Mouse (Mus musculus) liver, embryonic 14.5 days (tissue): ENCODE data around the gene Gm20379. TPM values are rescaled to one million over a fixed set of nuclear protein-coding genes. Genes with fewer than 3 reads are reported as not detected.

Experiments used
- ATAC-seq: fragments of 200-750 bp; cut with Nextera tagmentation; 2 replicates; pipeline ENCODE4 v1.8.0; 2017; ENCODE audit warnings: moderate number of reproducible peaks, mild to moderate bottlenecking, moderate library complexity; ENCODE audit not compliant: insufficient read depth
- DNase-seq, 3 experiments: peaks; one replicate each; pipeline ENCODE4 v3.0.0-alpha.2; 2012 to 2013; ENCODE audit warnings: low read depth in 3 of 3, low spot score in 3 of 3
- H3K27ac ChIP-seq: fragments of 300-500 bp; sonication (generic); 2 replicates; pipeline ENCODE4 v1.5.1; 2014; ENCODE audit warnings: moderate library complexity, mild to moderate bottlenecking, control low read depth, inconsistent platforms
- H3K27me3 ChIP-seq: fragments of 300-500 bp; sonication (generic); 2 replicates; pipeline ENCODE4 v1.6.1; 2014; ENCODE audit warnings: mild to moderate bottlenecking, low read length, moderate library complexity; ENCODE audit not compliant: control insufficient read depth, insufficient read depth
- H3K36me3 ChIP-seq: fragments of 300-500 bp; sonication (generic); replicated peaks from 2 replicates; pipeline ENCODE4 v1.6.1; 2014; ENCODE audit warnings: low read depth; ENCODE audit not compliant: control insufficient read depth, insufficient read depth
- H3K4me1 ChIP-seq, 2 experiments: fragments of 200-500 bp in 1 of 2; fragments of 300-500 bp in 1 of 2; sonication (generic) in 1 of 2; replicated peaks; 2 replicates each; pipeline ENCODE4 v1.6.1; 2012 to 2014; ENCODE audit warnings: antibody characterized with exemption in 1 of 2, inconsistent platforms in 1 of 2, low read length in 1 of 2; ENCODE audit not compliant: control insufficient read depth in 2 of 2, insufficient read depth in 2 of 2
- H3K4me2 ChIP-seq: fragments of 300-500 bp; sonication (generic); 2 replicates; pipeline ENCODE4 v1.6.1; 2014; ENCODE audit warnings: low read depth, mild to moderate bottlenecking, control low read depth, moderate library complexity
- H3K4me3 ChIP-seq, 2 experiments: fragments of 200-500 bp in 1 of 2; fragments of 300-500 bp in 1 of 2; sonication (generic) in 1 of 2; 2 replicates each; pipeline ENCODE4 v1.5.1; 2012 to 2014; ENCODE audit warnings: low read depth in 2 of 2, low read length in 2 of 2, mild to moderate bottlenecking in 2 of 2, control low read depth in 1 of 2, inconsistent platforms in 1 of 2, moderate library complexity in 1 of 2; ENCODE audit not compliant: insufficient read depth in 1 of 2
- H3K9ac ChIP-seq: fragments of 300-500 bp; sonication (generic); replicated peaks from 2 replicates; pipeline ENCODE4 v1.6.1; 2014; ENCODE audit warnings: mild to moderate bottlenecking, control low read depth, moderate library complexity
- H3K9me3 ChIP-seq: fragments of 300-500 bp; sonication (generic); 2 replicates; pipeline ENCODE4 v1.6.1; 2016; ENCODE audit warnings: low read length, mixed read lengths; ENCODE audit not compliant: control insufficient read depth
- CTCF ChIP-seq: IDR thresholded peaks from 2 replicates; pipeline ENCODE4 v1.5.1; 2016; ENCODE audit warnings: antibody characterized with exemption, low read depth, control low read depth
- EP300 ChIP-seq: IDR thresholded peaks from 2 replicates; pipeline ENCODE4 v1.6.1; 2016; ENCODE audit warnings: antibody characterized with exemption, low read depth
- WGBS: fragments of 180-500 bp; shearing (Covaris S2); extraction: QIAGEN DNeasy Blood & Tissue Kit; methylation state at CpG from one replicate; pipeline ENCODE4 v1.1.7; 2014; ENCODE audit not compliant: insufficient replicate concordance; 5-methylcytosine and 5-hydroxymethylcytosine counted together
- polyA plus RNA-seq, 2 experiments: library from polyadenylated mRNA; depleted of rRNA in 1 of 2; stranded (reverse) in 1 of 2; unstranded in 1 of 2; fragments of >200 nt; fragmentation: Nextera tagmentation in 1 of 2; extraction: Ambion mirVana in 1 of 2; gene quantifications; 2 replicates each; pipeline versions ENCODE4 v1.2.1 to v1.2.3; 2012 to 2014

Gene Gm20379
- polyA plus RNA-seq (2012; rRNA removed) = not detected in 2 replicates
- 0.15 and 0.19 TPM in 2 replicates for polyA plus RNA-seq (2014; fragmentation: Nextera tagmentation; extraction: Ambion mirVana)

DNA sequence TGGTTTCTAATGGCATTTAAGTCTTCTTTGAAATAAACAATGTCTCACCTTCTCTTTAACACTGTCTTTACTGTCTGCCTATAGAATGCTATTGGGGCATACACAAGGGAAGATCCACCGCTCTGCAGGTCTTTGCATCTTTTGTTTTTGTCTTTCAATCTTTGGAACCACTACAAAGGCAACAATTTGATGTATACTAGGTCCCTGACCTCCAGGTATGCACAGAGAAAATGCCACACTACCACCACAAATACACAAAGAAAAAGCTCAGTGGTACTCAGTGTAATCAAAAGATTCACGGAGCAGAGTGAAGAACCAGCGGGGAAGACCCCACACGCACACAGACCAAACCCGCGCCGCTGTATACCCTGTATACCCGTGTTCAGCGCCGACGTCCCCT, at the start of gene Gm20379:
Gene Gm20379 (plus strand): TSS at position 301 of the 400 bp plus-strand sequence.
- ATAC-seq (no peak), DNase-seq (no peak)
- 89% methylated on average over 11 of the region's 11 CpGs for WGBS
- H3K27ac ChIP-seq = no peak within 1 kb of the TSS
- no peaks in the 10 kb centered on the region for H3K4me1 ChIP-seq
- H3K4me2 ChIP-seq = no peak within 1 kb of the TSS
- no peaks in the 10 kb centered on the region for H3K27me3 ChIP-seq
- no peaks in the 10 kb centered on the region; the same call in 1 of the 2 replicates for H3K36me3 ChIP-seq
- no peaks in the 10 kb centered on the region for H3K9me3 ChIP-seq
- TF ChIP-seq EP300 = no peak
- no peak for TF ChIP-seq CTCF
- no peak within 1 kb of the TSS for H3K4me3 ChIP-seq
- no peak within 1 kb of the TSS for H3K9ac ChIP-seq

DNA sequence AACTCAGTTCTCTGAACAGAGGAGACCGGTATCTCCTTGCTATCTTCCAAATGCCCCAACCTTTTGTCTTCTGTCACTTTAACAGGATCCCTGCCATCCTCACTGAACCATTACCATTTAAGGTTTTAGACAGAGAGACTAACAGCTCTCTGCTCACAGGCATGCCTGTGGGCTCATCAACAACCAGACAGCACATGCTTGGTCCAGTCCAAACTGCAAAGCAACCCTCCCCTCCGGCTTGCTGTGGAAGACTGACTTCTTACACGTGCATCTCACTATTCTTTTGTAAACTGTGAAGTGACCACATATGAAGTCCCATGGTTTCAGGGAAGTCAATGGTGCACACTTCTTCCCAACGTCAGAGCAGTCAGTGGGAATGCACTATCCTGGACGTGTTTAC, 44.5 kb upstream of the Gm20379 start:
- Histone ChIP-seq H3K27me3 (no peaks in the 10 kb centered on the region), H3K4me2 (no peak overlapping the region), H3K4me1 (no peaks in the 10 kb centered on the region), H3K9me3 (no peaks in the 10 kb centered on the region), H3K4me3 (no peak overlapping the region), H3K27ac (no peak overlapping the region), H3K9ac (no peak overlapping the region), H3K36me3 (no peaks in the 10 kb centered on the region)
- TF ChIP-seq EP300 = no peak
- no peak for DNase-seq
- no peak for ATAC-seq
- 71% methylated on average over 5 of the region's 5 CpGs for WGBS

DNA sequence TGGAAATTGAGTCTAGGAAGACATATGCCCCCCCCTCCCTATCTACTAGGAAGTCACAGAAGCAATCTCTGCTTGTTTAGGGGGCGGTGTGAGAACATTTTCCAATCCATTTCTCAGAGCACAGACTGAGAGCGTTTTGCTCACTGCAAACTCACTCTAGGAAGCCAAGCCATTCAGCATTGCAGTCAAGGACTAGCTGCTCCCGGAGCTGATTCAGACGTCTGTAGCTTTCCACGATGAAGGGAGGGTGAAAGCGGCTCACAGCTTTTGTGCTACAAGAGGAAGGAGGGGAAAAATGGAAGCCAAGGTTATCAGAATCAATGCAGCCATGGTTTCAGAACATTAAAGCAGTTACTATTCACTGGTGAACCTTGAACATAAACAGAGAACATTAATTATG, 42.2 kb upstream of the Gm20379 start:
- no peaks in the 10 kb centered on the region for H3K9me3 ChIP-seq
- no peak for DNase-seq
- 81% methylated on average over 6 of the region's 6 CpGs for WGBS
- H3K4me2 ChIP-seq = no peak overlapping the region
- TF ChIP-seq EP300 = no peak
- no peak for TF ChIP-seq CTCF
- no peak for ATAC-seq
- no peak overlapping the region for H3K27ac ChIP-seq
- no peak overlapping the region for H3K4me3 ChIP-seq
- H3K27me3 ChIP-seq = no peaks in the 10 kb centered on the region
- no peaks in the 10 kb centered on the region for H3K36me3 ChIP-seq
- H3K4me1 ChIP-seq = no peaks in the 10 kb centered on the region
- H3K9ac ChIP-seq = no peak overlapping the region

DNA sequence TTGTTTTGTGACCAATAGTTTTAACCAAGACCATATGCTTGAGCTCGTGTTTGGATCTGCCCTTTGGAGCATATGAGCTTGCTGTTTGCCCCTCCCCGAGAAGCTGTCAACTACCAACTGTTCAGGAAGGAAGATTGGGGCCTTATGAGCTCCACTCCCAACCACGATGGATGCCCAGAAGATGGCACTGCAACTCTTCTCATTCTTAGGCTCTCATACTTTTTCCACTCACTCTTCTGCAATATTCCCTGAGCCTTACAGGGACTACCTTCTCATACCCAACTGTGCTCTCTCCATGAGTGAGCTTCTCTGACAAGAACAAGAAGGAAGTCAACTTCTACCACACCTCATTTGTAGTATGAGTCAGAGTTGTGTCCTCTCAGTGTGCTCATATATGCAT, 38.7 kb upstream of the Gm20379 start:
- H3K4me1 ChIP-seq = no peaks in the 10 kb centered on the region
- H3K36me3 ChIP-seq = no peaks in the 10 kb centered on the region
- 46% methylated on average over 3 of the region's 3 CpGs for WGBS
- DNase-seq = no peak
- no peak overlapping the region for H3K4me2 ChIP-seq
- H3K4me3 ChIP-seq = no peak overlapping the region
- H3K27me3 ChIP-seq = no peaks in the 10 kb centered on the region
- no peaks in the 10 kb centered on the region for H3K9me3 ChIP-seq
- TF ChIP-seq CTCF (no peak; the same call in 1 of the 2 replicates), EP300 (no peak)
- no peak overlapping the region for H3K27ac ChIP-seq
- no peak overlapping the region for H3K9ac ChIP-seq
- ATAC-seq = no peak

DNA sequence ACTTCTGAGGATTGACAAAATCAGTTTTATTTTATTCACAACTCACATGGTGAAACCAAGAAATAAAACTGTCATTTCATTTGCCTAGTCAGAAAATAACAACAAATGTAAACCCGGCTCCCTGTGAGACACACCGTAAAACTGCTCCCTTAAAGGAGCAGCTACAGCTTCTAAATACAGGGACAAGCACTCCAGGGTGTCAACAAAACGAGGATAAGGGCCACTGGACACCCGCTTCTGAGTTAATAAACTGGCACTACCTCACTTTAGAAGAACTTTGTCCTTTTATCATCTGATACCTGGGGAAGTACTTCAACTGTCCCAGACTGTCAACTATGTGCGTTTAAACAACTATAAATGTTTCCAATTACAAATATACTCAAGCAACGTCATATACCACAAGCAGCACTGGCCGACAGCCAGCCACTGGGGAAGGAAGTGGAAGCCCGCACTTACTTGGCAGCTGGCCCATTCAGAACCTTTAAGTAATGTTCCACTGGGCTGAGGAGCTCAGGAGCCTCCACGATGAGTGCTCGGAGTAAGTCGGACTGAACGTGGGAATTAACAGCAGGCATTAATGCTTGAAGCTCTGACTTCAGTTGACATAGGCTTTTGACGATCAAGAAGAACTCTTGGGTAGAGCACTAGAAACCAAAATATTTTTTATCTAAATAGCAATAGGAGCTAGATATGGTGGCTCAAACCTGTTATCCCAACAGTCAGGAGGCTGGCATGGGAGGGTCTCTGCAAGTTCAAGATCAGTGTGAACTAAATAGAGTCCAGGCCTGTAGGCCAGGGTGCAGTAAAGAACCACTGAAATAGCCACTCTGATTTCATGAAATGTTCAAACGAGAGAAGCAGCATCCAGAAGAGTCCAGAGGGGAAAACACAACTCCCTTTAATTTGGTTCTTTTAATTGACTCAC, 31.2 kb upstream of the Gm20379 start:
- no peak for ATAC-seq
- no peak overlapping the region for H3K9ac ChIP-seq
- no peaks in the 10 kb centered on the region for H3K9me3 ChIP-seq
- TF ChIP-seq CTCF = no peak
- TF ChIP-seq EP300 = no peak
- H3K4me2 ChIP-seq = no peak overlapping the region
- H3K4me3 ChIP-seq = no peak overlapping the region
- H3K36me3 ChIP-seq = no peaks in the 10 kb centered on the region
- 73% methylated on average over 14 of the region's 14 CpGs for WGBS
- no peaks in the 10 kb centered on the region for H3K27me3 ChIP-seq
- no peaks in the 10 kb centered on the region for H3K4me1 ChIP-seq
- no peak overlapping the region for H3K27ac ChIP-seq
- no peak for DNase-seq
